Mouse (Mus musculus): ENCODE data around the gene Prss2.
"Not testable (repeated sequence)": the region's sequence is repeated elsewhere in the genome, so short reads cannot be mapped to it uniquely, and the experiment has no call there.

Prss2 gene

DNA sequence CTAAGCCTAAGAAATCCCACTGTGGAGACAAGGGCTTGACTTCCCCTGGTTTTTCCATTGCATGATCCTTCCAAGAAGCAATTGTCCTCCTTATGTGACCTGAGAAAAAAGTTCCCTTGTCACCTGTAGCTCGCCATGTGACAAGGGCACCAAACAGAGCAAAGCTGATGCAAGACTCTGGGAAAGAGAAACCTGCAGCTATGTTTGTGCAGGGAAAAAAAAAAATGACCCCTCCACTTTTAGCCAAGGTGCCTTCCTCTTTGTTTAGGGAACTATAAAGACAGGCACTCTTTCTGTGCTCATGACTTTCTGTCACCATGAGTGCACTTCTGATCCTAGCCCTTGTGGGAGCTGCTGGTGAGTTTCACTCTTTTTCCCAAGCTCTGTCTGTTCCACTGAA is at the start of gene Prss2:
TSS of gene Prss2 (plus strand) at position 301 of the 400 bp plus-strand sequence.
- DNase-seq (ENCODE audit: low read depth, low spot score), result no peak

DNA sequence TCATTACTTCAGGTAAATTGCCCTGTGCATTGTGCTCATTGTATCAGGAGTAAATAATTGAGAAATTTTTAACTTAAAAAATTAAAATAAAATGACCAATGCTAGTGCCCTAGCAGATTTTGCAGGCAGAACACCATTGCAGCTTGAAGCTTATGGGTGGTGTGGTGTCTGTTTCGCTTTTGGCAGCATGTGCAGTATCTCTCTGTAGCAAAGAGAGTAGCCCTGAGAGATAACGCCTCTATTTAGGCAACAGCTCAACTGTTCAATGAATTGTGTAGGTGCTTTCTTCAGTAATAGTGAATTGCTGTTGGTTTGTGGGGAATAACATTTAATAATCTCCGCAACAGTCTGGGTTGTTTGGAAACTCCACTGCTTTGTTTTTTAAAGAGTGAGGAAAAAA is 22.2 kb upstream of the Prss2 start:
- no peak for DNase-seq (ENCODE audit: low read depth, low spot score)

DNA sequence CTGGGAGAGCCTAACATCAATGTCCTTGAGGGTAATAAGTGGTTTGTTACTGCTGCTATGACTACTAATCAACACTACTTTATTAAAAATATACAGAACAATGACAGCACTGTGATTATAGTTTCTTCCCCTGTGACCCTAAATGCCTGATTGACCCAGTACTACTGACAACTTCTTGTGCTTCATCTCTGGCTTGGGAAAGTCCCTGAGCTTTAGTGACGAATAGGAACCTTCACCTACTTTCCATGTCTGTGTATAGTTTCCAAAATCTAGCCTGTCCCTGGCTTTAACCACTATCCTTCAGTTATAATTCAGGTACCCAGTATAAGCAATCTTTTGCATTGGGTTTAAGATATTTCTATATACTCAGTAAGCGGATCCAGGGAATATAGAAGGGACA is 16.7 kb upstream of the Prss2 start:
- DNase-seq (ENCODE audit: low read depth, low spot score), result no peak

DNA sequence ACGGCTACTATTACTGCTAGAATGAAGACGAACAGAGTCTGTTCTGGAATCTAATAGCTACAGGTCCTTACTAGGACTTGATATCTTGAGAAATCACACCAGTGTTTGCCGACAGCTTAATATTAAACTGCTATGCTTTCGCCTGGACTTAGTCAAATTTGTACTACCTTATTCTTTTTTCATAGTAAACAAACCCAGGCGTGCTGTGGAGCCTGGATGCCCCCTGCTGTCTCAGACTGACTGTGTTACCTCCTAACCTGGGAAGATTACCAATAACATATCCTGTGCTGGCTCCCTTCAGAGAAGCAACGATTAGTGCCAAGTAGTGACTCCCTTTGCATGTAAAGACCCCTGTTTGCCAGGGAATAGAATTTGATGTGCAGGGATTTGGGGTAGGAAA is 16.3 kb upstream of the Prss2 start:
- DNase-seq (ENCODE audit: low read depth, low spot score), result no peak

DNA sequence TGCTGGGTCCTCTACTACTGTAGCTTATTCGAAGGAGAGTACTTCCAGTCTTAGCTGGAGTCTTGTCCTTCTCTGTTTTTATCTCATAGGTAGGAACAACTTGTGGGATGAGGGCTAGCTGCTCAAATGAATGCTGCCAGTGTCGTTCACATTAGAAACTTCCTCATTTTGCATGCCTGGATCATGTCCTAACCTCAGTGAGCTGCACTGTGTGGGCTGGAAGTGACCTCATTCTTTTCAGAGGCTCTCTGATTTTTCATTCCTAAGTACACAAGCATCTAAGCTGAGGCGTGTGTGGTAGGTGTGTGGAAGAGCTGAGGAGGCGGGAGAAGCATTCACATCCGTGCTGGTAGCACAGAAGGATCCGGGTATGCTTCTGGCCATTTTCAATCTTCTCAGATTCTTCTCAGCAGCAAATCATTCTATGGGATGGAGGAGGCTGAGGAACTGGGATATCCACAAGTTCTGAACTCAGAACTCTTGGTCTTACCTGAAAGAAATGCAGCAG is 3.5 kb upstream of the Prss2 start:
- DNase-seq (ENCODE audit: low read depth, low spot score), result no peak

- no peak for DNase-seq (ENCODE audit: low read depth, low spot score)
Observed at GRCm38 (mm10) chr6:41526453-41526852, 4.9 kb downstream of the Prss2 start.

DNA sequence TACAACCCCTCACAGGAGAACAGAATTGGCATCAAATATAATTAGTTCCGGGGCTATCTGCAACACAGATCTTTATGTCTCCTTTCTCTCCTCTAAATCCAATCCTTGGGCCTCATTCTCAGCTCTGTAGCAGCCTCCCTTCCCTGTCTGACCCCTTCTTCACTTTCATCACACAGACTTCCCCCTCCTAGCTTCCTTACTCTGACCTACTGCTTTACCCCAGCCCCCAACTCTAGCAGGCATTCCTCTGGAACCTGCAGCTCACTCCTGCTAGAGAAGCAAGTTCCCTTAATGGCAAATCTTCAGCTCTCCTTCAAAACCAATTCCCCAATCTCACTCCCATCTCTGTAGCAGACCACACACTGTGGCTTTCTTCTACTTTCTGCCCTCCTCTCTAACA is 5.8 kb downstream of the Prss2 start:
- no peak for DNase-seq (ENCODE audit: low read depth, low spot score)

DNA sequence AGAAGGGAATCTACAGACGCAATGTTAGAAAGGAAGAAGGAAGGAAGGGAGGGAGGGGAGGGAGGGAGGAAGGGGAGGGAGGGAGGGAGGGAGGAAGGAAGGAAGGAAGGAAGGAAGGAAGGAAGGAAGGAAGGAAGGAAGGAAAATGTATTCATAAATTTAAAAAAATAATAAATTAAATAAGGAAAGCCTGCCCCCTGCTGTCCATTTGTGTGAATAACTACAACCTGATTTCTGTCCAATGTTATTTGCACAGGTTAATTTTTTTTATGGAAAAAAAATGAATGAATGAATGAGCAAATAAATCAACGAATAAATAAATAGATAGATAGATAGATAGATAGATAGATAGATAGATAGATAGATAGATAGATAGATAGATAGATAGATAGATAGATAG is 8.4 kb downstream of the Prss2 start:
- not testable (repeated sequence) for DNase-seq (ENCODE audit: low read depth, low spot score)

- DNase-seq (ENCODE audit: low read depth, low spot score), result no peak
Observed at GRCm38 (mm10) chr6:41532181-41532580, 10.6 kb downstream of the Prss2 start.

DNA sequence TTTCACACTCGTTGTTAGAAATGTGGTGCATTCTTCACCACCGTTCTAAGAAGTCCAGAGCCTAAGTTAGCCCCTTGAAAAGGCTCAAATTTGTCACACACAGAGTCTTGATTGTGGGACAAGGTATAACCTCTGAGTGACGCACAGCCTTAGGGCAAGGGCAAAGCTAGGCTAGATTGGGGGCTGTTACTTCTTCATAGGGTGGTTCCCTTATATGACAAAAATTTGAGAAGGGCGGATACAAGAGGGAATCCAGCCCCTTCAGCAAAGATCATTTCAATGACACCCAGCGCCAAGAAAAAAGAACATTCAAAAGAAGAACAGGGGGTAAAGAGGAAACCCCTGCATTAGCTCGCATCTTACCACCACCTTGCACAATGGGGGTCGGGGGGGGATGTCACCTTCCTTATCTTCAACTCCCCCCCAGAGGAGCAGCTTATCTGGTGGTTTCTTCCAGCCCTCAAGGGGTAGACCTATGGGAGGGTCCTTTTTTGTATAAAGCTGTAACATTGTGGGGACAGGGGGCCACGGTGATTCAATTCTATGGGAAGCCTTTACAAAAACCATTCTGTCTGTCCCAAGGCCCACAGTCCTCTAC is 11.2 kb downstream of the Prss2 start:
- DNase-seq (ENCODE audit: low read depth, low spot score), result no peak

DNA sequence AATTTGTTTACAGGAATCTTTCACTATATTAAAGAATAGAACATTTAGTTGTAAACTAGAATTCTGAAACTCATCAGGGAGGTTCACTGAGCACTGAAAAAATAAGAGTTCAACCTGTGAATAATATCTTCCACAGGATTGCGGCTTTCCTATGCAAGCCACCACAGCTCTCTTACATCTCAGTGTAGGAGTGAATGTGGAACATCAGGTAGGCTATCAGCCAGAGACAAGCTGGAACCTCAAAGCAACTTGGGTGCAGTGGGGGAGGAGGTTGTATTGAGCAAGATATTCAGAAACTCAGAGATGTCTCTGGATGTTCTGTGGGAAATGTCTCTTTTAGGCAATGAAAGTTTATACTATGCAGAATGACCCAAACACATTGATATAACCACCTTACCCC is 15.8 kb downstream of the Prss2 start:
- DNase-seq (ENCODE audit: low read depth, low spot score), result no peak

- DNase-seq (ENCODE audit: low read depth, low spot score), result not testable (repeated sequence)
Observed at GRCm38 (mm10) chr6:41538296-41538695, 16.7 kb downstream of the Prss2 start.

DNA sequence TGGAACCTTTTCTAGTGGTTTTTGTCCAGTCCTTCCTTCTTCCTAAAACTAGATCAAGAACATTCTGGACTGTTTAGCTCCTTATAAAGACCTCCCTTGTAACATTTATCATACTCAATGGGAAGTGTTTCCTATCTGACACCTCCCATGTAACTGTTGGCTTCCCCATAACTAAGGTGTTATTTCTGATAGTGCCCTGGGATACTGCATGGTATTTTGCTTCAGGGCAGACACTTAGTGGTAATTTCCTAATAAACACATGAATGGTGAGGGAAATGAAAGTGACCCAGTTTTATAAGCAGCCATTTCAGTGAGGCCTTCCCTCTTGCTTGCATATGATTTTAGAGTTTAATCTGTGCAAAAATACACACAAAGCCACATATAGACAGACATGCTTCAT is 19.2 kb downstream of the Prss2 start:
- no peak for DNase-seq (ENCODE audit: low read depth, low spot score)

DNA sequence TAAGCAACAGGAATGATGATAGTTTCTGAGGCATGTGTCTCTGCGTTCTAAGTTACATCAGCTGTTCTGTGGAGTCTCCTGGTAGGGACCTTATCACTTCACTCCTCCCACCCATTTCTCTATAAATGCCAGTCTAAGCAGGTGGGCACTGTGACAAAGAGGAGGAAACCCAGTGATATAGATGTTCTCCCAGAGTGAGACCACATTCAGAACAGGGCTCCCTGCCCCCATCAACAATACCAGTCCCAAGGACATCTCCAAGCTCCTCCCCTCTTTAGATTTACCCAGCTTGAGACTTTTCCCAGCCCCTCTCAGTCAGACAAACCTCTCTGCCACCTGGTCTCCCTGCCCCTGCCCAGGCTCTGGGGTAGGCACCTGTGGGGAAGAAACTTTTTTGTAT is 20.2 kb downstream of the Prss2 start:
- no peak for DNase-seq (ENCODE audit: low read depth, low spot score)

GRCm38 (mm10) chr6:41542983-41543382 is 21.4 kb downstream of the Prss2 start:
- DNase-seq (ENCODE audit: low read depth, low spot score), result no peak

DNA sequence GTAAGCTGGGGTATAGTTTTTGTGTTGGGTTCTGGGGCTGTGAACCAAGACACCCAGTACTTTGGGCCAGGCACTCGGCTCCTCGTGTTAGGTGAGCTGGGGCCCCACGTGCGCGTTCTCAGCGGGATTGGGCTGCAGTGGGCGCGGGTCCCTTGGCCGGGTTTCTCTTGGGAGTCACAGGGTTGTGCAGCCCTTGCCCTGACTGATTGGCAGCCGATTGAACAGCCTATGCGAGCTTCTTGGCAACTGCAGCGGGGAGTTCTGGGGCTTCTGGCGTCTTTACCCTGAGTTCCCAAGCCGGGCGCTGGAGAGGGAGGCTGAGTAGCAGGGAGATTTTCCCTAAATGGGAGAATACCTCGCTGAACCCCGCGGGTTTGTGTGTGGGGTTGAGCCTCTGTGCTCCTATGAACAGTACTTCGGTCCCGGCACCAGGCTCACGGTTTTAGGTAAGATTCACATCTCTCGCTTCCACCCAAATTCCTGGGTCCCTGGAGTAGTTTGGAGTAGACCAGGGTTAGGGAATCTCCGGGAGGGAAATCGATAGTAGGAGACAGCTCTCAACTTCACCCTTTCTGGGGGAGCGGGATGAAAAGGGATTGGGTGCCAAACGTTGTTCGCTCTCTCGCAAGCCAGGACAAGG is 21.9 kb downstream of the Prss2 start:
- no peak for DNase-seq (ENCODE audit: low read depth, low spot score)

- no peak for DNase-seq (ENCODE audit: low read depth, low spot score)
Observed at GRCm38 (mm10) chr6:41544381-41544924, 22.9 kb downstream of the Prss2 start.

GRCm38 (mm10) chr6:41545266-41545665 is 23.7 kb downstream of the Prss2 start:
- no peak for DNase-seq (ENCODE audit: low read depth, low spot score)

DNA sequence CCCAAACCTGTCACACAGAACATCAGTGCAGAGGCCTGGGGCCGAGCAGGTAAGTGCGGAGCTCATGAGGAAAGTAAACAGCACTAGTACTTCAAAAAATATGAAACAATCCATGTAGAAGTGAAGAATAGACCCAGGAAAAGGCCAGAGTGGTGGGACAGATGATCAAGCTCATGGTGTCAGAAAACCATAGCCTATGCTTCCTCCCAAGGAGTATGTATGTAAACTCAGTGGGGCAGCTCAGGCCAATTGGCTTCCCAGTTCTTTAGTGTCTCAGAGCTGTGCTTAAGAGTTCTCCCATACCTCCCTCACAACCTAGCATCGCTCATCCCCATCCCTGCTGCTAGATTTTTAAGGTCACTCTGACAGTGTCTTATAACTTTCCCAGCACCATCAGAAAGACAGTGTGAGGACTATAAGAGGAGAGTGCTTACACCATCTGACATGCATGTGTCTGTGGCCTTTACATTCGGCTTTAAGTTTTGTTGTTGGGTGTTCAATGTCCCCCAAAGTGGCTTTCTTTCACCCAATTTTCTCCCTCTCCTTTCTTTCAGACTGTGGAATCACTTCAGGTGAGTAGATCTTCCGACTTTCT is 25.6 kb downstream of the Prss2 start:
- DNase-seq (ENCODE audit: low read depth, low spot score), result no peak

GRCm38 (mm10) chr6:41548286-41548685 is 26.7 kb downstream of the Prss2 start:
- DNase-seq (ENCODE audit: low read depth, low spot score), result no peak

GRCm38 (mm10) chr6:41553356-41554010 is 31.9 kb downstream of the Prss2 start:
- DNase-seq (ENCODE audit: low read depth, low spot score), result no peak

Measured in forelimb bud, embryonic 11.5 days (tissue).